9 mouse cellular contexts compared by ENCODE assay signal in the genomic region with DNA sequence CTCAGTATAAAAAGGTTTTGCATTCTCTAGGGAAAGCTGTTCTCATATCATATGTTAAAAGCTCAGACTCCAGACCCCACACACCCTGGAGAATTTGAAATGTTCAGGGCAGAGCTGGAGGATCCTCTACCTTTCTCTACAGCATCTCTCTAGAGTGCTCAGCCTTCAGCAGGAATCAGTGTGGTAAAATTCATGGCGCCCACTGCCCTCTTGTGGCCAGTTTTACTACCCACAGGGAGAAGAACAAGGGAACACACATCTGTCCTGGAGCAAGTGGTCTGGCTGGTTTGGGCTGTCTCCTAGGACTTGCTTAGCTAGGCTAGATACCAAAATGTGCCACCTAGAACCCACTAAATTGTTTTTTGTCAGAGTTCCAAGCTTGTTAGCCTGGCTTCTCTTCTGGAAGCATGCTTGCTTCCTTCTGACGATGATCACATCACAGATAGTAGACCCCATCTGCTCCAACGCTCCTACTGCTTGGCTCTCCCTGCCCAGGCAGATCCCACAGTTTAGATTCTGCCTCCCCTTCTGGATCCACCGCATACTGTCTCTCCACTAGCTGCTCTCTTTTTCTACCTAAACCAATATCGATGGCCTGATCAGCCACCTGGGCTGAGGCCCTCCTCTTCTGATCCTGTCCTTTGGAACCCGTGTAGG. TPM values are rescaled to one million over a fixed set of nuclear protein-coding genes. Genes with fewer than 3 reads are reported as not detected.
DNase-seq lines count a peak whose midpoint lies in the region; ATAC-seq and TF ChIP-seq lines count a peak whose summit lies in the region.
"Had no signal": no experiment of that assay in that cellular context is flagged by ENCODE, and none has a peak within 500 bp of the region (broad histone marks: within the 10 kb centered on the region; RNA-seq: fewer than 3 reads in every experiment).

No protein-coding gene starts in this region.

- no peak overlapping the region for H3K4me3 ChIP-seq in heart, embryonic 14.5 days (ENCODE audit: control insufficient read depth in 1 of 2, insufficient read depth in 1 of 2, low read depth in 1 of 2, low read length in 2 of 2)
- no peak overlapping the region for H3K4me3 ChIP-seq in kidney, postnatal 0 days (replicated peaks; ENCODE audit: low read depth, low read length)
- no peak overlapping the region for H3K4me3 ChIP-seq in liver, adult 2 months (ENCODE audit: insufficient read depth, low read depth, low read length)
- H3K4me3 ChIP-seq in stomach, postnatal 0 days (ENCODE audit: low read depth, low read length) = no peak overlapping the region
- H3K4me3 ChIP-seq: erythroblast, embryonic 14.5 days had no signal

- no peaks in the 10 kb centered on the region for H3K36me3 ChIP-seq in heart, embryonic 14.5 days (ENCODE audit: control insufficient read depth, insufficient read depth, low read length)
- H3K36me3 ChIP-seq in kidney, postnatal 0 days (ENCODE audit: insufficient read depth, low read length) = no peaks in the 10 kb centered on the region
- H3K36me3 ChIP-seq in liver, adult 2 months (ENCODE audit: control insufficient read depth, insufficient read depth, low read length) = no peaks in the 10 kb centered on the region
- no peaks in the 10 kb centered on the region for H3K36me3 ChIP-seq in stomach, postnatal 0 days (ENCODE audit: control insufficient read depth, insufficient read depth, low read length)

- TF ChIP-seq POLR2A in brain, embryonic 14.5 days (IDR thresholded peaks at IDR 0.05; ENCODE audit: borderline replicate concordance, extremely low read depth, insufficient read depth, insufficient read length, poor library complexity, severe bottlenecking) = no peak
- no peak for TF ChIP-seq POLR2A in liver, adult 2 months (IDR thresholded peaks at IDR 0.05; ENCODE audit: extremely low read depth, insufficient read depth, low read length)

- no peaks in the 10 kb centered on the region for H3K9me3 ChIP-seq in heart, embryonic 14.5 days (ENCODE audit: control insufficient read depth, low read length)
- H3K9me3 ChIP-seq in kidney, postnatal 0 days (replicated peaks; ENCODE audit: low read length) = no peaks in the 10 kb centered on the region
- no peaks in the 10 kb centered on the region for H3K9me3 ChIP-seq in stomach, postnatal 0 days (ENCODE audit: control insufficient read depth, low read length)

- ATAC-seq in CD4-positive, CD25-positive, alpha-beta regulatory T cell, adult 4 months = peak; percentile 78
- peak; percentile 64; the same call in 1 of the 2 replicates for ATAC-seq in heart, embryonic 14.5 days (ENCODE audit: insufficient number of reproducible peaks, insufficient read depth, low FRiP score, low read depth)
- ATAC-seq in kidney, postnatal 0 days (replicated peaks; ENCODE audit: low FRiP score, low read depth) = peak; percentile 61; the same call in 1 of the 2 replicates
- peak; percentile 69 for ATAC-seq in stomach, postnatal 0 days (ENCODE audit: low FRiP score, low TSS enrichment)

- H3K27me3 ChIP-seq in heart, embryonic 14.5 days (ENCODE audit: control insufficient read depth, insufficient read depth, low read length) = no peaks in the 10 kb centered on the region
- no peaks in the 10 kb centered on the region for H3K27me3 ChIP-seq in kidney, postnatal 0 days (ENCODE audit: insufficient read depth, low read length)
- H3K27me3 ChIP-seq in liver, adult 2 months (ENCODE audit: control insufficient read depth, insufficient read depth, low read length) = no peaks in the 10 kb centered on the region
- H3K27me3 ChIP-seq in stomach, postnatal 0 days (ENCODE audit: control insufficient read depth, insufficient read depth, low read length) = no peaks in the 10 kb centered on the region

- no peaks in the 10 kb centered on the region for H3K79me2 ChIP-seq in liver, adult 2 months (ENCODE audit: control insufficient read depth, insufficient read depth, low read length)

- TF ChIP-seq EP300 in stomach, postnatal 0 days (optimal IDR thresholded peaks at IDR 0.05) = no peak

- H3K9ac ChIP-seq in heart, embryonic 14.5 days (ENCODE audit: low read length) = no peak overlapping the region
- H3K9ac ChIP-seq in kidney, postnatal 0 days (ENCODE audit: low read depth, low read length) = no peak overlapping the region
- H3K9ac ChIP-seq in liver, adult 2 months (ENCODE audit: low read depth, low read length) = no peak overlapping the region
- no peak overlapping the region for H3K9ac ChIP-seq in stomach, postnatal 0 days (ENCODE audit: low read length)

- TF ChIP-seq CTCF in brain, embryonic 14.5 days (IDR thresholded peaks at IDR 0.05; ENCODE audit: borderline replicate concordance, extremely low read depth, insufficient read depth, insufficient read length) = peak; percentile 84; the same call in 1 of the 2 replicates
- TF ChIP-seq CTCF in kidney, postnatal 0 days (IDR thresholded peaks at IDR 0.05; ENCODE audit: low read depth) = peak; percentile 90
- TF ChIP-seq CTCF in liver, adult 2 months (IDR thresholded peaks at IDR 0.05; ENCODE audit: low read depth, low read length) = peak; percentile 74
- peak; percentile 96 for TF ChIP-seq CTCF in stomach, postnatal 0 days (IDR thresholded peaks at IDR 0.05; ENCODE audit: low read depth)

- H3K4me2 ChIP-seq in heart, embryonic 14.5 days (ENCODE audit: low read length) = no peak overlapping the region
- H3K4me2 ChIP-seq in kidney, postnatal 0 days (ENCODE audit: low read length) = no peak overlapping the region
- no peak overlapping the region for H3K4me2 ChIP-seq in stomach, postnatal 0 days (replicated peaks; ENCODE audit: low read depth)

- peak; percentile 88 for DNase-seq in brain, embryonic 14.5 days (ENCODE audit: low read depth)
- DNase-seq in fat pad, adult 2 months (ENCODE audit: extremely low read depth, low read depth, low spot score) = peak; percentile 3
- DNase-seq in kidney, postnatal 0 days (ENCODE audit: low spot score) = peak; percentile 90
- peak; percentile 57 for DNase-seq in liver, adult 2 months (ENCODE audit: extremely low read depth, low read depth, low spot score)
- DNase-seq in neural tube, embryonic 10.5 days (ENCODE audit: extremely low spot score, low spot score) = peak; percentile 85
- peak; percentile 80 for DNase-seq in stomach, postnatal 0 days (ENCODE audit: low spot score)

- H3K27ac ChIP-seq in heart, embryonic 14.5 days (replicated peaks in 1 of 2; ENCODE audit: control insufficient read depth in 1 of 2, insufficient read depth in 1 of 2, low read depth in 2 of 2, low read length in 2 of 2) = no peak overlapping the region
- no peak overlapping the region for H3K27ac ChIP-seq in kidney, postnatal 0 days
- no peak overlapping the region for H3K27ac ChIP-seq in liver, adult 2 months (replicated peaks; ENCODE audit: insufficient read depth, low read depth, low read length)
- no peak overlapping the region for H3K27ac ChIP-seq in stomach, postnatal 0 days (replicated peaks)

- WGBS in heart, embryonic 14.5 days = 61% methylated on average over 6 of the region's 6 CpGs
- WGBS in kidney, postnatal 0 days = 68% methylated on average over 6 of the region's 6 CpGs
- 69% methylated on average over 6 of the region's 6 CpGs for WGBS in liver, adult 2 months
- WGBS in stomach, postnatal 0 days = 65% methylated on average over 6 of the region's 6 CpGs

- H3K4me1 ChIP-seq in heart, embryonic 14.5 days (ENCODE audit: control insufficient read depth in 2 of 2, insufficient read depth in 2 of 2, low read length in 2 of 2) = no peaks in the 10 kb centered on the region; a peak in 1 of 4 replicates
- no peaks in the 10 kb centered on the region for H3K4me1 ChIP-seq in kidney, postnatal 0 days (replicated peaks; ENCODE audit: insufficient read depth, low read length)
- no peaks in the 10 kb centered on the region for H3K4me1 ChIP-seq in liver, adult 2 months (ENCODE audit: control insufficient read depth, insufficient read depth, low read length)
- no peaks in the 10 kb centered on the region for H3K4me1 ChIP-seq in stomach, postnatal 0 days (replicated peaks; ENCODE audit: control insufficient read depth, insufficient read depth)

RNA-seq across cellular contexts. Expression of gene Rmdn2, which starts 31.3 kb away (rescaled TPM):
- polyA plus RNA-seq in CD4-positive, CD25-positive, alpha-beta regulatory T cell, adult 4 months (2017; shearing (Covaris generic)) = 1 to 10 TPM; 3.1 to 5.6 TPM
- polyA plus RNA-seq in brain, embryonic 14.5 days (2012; rRNA removed) = 3.6 and 3.7 TPM in 2 replicates
- polyA plus RNA-seq in heart, embryonic 14.5 days (2014; fragmentation: Nextera tagmentation; extraction: Ambion mirVana) = 13.4 and 15.7 TPM in 2 replicates
- polyA plus RNA-seq in kidney, postnatal 0 days (2015; fragmentation: Nextera tagmentation; extraction: Ambion mirVana) = 12.1 and 15.2 TPM in 2 replicates
- total RNA-seq in liver, adult 2 months (2014; rRNA removed) = 45.8 and 82.7 TPM in 2 replicates
- 14.1 and 17.6 TPM in 2 replicates for polyA plus RNA-seq in liver, adult 2 months (2012; rRNA removed)
- polyA plus RNA-seq in stomach, postnatal 0 days (2015; fragmentation: Nextera tagmentation; extraction: Ambion mirVana) = 7.2 and 9.0 TPM in 2 replicates

Comparison
In these comparisons a context has a peak if more than half of its experiments do, and no peak if none do; other contexts are left out.
1. DNase-seq: peak in every context shown above with its lines; median percentile 90 in kidney, postnatal 0 days; 88 in brain, embryonic 14.5 days; 85 in neural tube, embryonic 10.5 days; 80 in stomach, postnatal 0 days; 57 in liver, adult 2 months; 3 in fat pad, adult 2 months.